Mouse (Mus musculus): ENCODE measurements around the gene Stmn1.

DNA sequence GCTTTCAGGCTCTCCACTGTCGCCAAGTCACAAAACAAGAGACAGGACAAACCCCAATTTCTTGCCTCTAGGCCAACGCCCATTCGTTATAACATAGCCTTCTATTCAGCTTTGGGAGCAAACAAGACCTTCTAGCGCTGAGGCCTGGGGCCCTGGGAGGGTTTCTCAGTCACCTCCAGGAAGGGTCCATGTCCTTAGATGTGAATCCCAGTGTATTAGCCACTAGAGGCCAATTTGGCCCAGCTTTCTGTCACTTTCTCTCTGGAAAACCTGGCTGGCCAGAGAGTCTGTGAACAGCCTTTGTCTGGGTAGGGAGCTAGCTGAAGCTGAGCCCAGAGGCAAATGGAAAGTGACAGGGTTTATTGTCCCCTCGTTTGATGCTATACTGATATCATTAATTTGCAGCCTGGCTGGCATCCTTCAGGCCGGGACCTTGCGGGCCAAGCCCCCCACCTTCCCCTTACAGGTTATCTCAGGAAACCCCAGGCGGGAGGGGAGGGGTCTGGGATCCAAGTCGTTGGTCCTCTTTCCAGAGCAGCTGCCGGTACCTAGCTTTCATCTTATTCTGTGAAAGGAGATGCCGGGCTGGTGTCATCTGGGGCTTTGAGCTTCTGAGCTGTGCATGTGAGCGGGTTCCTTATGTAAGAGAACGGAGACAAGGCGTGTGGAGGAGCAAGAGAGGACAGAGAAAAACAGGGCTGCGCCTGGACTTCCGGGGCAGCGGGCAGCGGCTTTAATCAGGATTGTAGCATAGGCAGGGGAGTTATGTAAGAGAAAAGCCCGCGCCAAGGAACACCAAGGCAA lies 17.5 kb upstream of the Stmn1 start:
- TF ChIP-seq CTCF (IDR thresholded peaks at IDR 0.05; ENCODE audit: extremely low read depth, insufficient read depth, insufficient read length, insufficient replicate concordance) (no peak), POLR2A (IDR thresholded peaks at IDR 0.05; ENCODE audit: low read depth, low read length) (no peak)

All from spleen, adult 2 months (tissue).